Mouse (Mus musculus) kidney, postnatal 0 days (tissue): ENCODE measurements at regions not wholly inside any gene's neighbourhood (a gene's known extent, or its start where the extent isn't known, plus 50 kb on each side); places are given as distances from the start of the nearest gene placed in this dataset.
"Not testable (repeated sequence)": the region's sequence is repeated elsewhere in the genome, so short reads cannot be mapped to it uniquely, and the experiment has no call there.

ENCODE experiments used
- ATAC-seq: fragments of 200-750 bp; cut with Nextera tagmentation; replicated peaks from 2 replicates; pipeline ENCODE4 v1.8.0; 2017; ENCODE audit warnings: low read depth, moderate number of reproducible peaks, moderate TSS enrichment, moderate library complexity; ENCODE audit not compliant: low FRiP score
- DNase-seq: peaks from one replicate; pipeline ENCODE4 v3.0.0-alpha.2; 2016; ENCODE audit warnings: low spot score
- H3K27ac ChIP-seq: fragments of 300-500 bp; sonication (generic); 2 replicates; pipeline ENCODE4 v1.5.1; 2014; ENCODE audit warnings: mild to moderate bottlenecking
- H3K27me3 ChIP-seq: fragments of 300-500 bp; sonication (generic); 2 replicates; pipeline ENCODE4 v1.6.1; 2014; ENCODE audit warnings: low read length, mixed read lengths; ENCODE audit not compliant: insufficient read depth
- H3K36me3 ChIP-seq: fragments of 300-500 bp; sonication (generic); 2 replicates; pipeline ENCODE4 v1.6.1; 2014; ENCODE audit warnings: low read length, mixed read lengths; ENCODE audit not compliant: insufficient read depth
- H3K4me1 ChIP-seq: fragments of 300-500 bp; sonication (generic); replicated peaks from 2 replicates; pipeline ENCODE4 v1.6.1; 2014; ENCODE audit warnings: antibody characterized with exemption, low read length, mixed read lengths; ENCODE audit not compliant: insufficient read depth
- H3K4me2 ChIP-seq: fragments of 300-500 bp; sonication (generic); 2 replicates; pipeline ENCODE4 v1.6.1; 2014; ENCODE audit warnings: mild to moderate bottlenecking, low read length, moderate library complexity, mixed read lengths
- H3K4me3 ChIP-seq: fragments of 300-500 bp; sonication (generic); replicated peaks from 2 replicates; pipeline ENCODE4 v1.5.1; 2014; ENCODE audit warnings: low read depth, low read length
- H3K9ac ChIP-seq: fragments of 300-500 bp; sonication (generic); 2 replicates; pipeline ENCODE4 v1.6.1; 2014; ENCODE audit warnings: low read depth, low read length
- H3K9me3 ChIP-seq: fragments of 300-500 bp; sonication (generic); replicated peaks from 2 replicates; pipeline ENCODE4 v1.6.1; 2016; ENCODE audit warnings: low read length, inconsistent platforms, mixed read lengths
- CTCF ChIP-seq: IDR thresholded peaks from 2 replicates; pipeline ENCODE4 v1.5.1; 2016; ENCODE audit warnings: antibody characterized with exemption, low read depth, mild to moderate bottlenecking, moderate library complexity
- WGBS: fragments of 180-500 bp; shearing (Covaris S2); extraction: QIAGEN DNeasy Blood & Tissue Kit; methylation state at CpG from one replicate; pipeline ENCODE4 v1.1.7; 2014; 5-methylcytosine and 5-hydroxymethylcytosine counted together

DNA sequence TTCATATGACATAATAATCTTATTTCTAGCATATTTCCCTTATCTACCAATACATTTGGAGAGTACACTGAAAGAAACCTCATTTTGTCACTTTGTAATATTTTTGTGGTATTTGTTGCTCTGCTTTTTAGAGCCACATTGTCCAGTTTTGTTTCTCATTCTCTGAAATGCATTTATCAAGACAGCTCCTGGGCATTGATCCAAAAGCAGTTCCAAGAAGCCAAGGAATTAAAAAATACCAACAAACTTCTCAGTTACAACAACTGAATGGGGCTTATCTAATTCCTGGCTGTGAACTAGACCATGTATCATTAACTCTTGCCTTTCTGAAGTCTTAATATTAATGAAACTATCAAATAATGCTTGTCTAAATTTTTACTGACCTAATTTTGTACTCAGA lies 76.3 kb downstream of the Ccdc71l start:
- H3K4me1 ChIP-seq, result no peaks in the 10 kb centered on the region
- H3K27me3 ChIP-seq, result no peaks in the 10 kb centered on the region
- no peaks in the 10 kb centered on the region for H3K9me3 ChIP-seq
- H3K4me3 ChIP-seq, result no peak overlapping the region
- no peaks in the 10 kb centered on the region for H3K36me3 ChIP-seq
- DNase-seq (peak; percentile 67), ATAC-seq (no peak)
- no peak overlapping the region for H3K27ac ChIP-seq
- no peak overlapping the region for H3K9ac ChIP-seq
- no peak for TF ChIP-seq CTCF
- no peak overlapping the region for H3K4me2 ChIP-seq

DNA sequence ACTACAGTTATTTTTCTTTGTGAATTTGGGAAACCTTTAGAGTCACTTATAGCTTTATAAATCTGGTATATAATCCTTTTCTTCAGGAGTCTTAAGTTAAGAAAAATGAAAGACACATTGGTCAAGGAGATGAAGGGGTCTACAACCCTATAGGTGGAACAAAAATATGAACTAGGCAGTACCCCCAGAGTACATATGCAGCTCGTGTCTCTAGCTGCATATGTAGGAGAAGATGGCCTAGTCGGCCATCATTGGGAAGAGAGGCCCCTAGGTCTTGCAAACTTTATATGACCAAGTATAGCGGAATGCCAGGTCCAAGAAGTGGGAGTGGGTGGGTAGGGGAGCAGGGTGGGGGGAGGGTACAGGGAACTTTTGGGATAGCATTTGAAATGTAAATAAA lies 76.7 kb downstream of the Ccdc71l start:
- not testable (repeated sequence) for DNase-seq, H3K27me3 ChIP-seq, H3K9me3 ChIP-seq, ATAC-seq, H3K36me3 ChIP-seq, H3K9ac ChIP-seq, H3K4me3 ChIP-seq, H3K4me2 ChIP-seq, H3K4me1 ChIP-seq, H3K27ac ChIP-seq
- WGBS, result 84% methylated on average over 3 of the region's 3 CpGs

- DNase-seq (no peak), ATAC-seq (no peak)
- Histone ChIP-seq H3K27ac (no peak overlapping the region), H3K27me3 (no peaks in the 10 kb centered on the region), H3K4me3 (no peak overlapping the region), H3K36me3 (no peaks in the 10 kb centered on the region), H3K4me2 (no peak overlapping the region), H3K9me3 (no peaks in the 10 kb centered on the region), H3K4me1 (no peaks in the 10 kb centered on the region), H3K9ac (no peak overlapping the region)
- TF ChIP-seq CTCF, result no peak
Measured at GRCm38 (mm10) chr12:32455913-32456312, 77.4 kb downstream of the Ccdc71l start.

DNA sequence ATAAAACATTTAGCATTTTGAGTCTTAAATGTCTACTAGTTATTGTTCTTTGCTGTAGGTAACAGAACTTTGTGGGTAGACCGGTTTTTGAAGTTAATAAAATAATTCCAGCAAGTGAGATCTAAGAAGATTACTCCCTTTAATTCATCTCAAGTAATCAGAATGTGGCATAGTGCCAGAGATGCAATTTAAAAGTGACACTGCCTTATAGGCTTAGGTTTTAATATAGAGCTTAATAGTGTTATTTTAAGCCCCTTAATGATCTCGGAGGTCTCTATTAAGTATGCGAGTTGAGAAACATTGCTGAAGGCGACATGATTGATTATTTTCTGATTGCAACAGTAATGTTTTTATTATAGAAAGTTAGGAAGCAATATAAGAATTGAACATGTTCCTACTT lies 78.3 kb downstream of the Ccdc71l start:
- no peak overlapping the region for H3K27ac ChIP-seq
- no peaks in the 10 kb centered on the region for H3K4me1 ChIP-seq
- no peak overlapping the region for H3K4me3 ChIP-seq
- ATAC-seq, result no peak
- no peaks in the 10 kb centered on the region for H3K27me3 ChIP-seq
- H3K9ac ChIP-seq, result no peak overlapping the region
- H3K9me3 ChIP-seq, result no peaks in the 10 kb centered on the region
- no peak for DNase-seq
- TF ChIP-seq CTCF, result no peak
- 64% methylated on average over 4 of the region's 4 CpGs for WGBS
- no peaks in the 10 kb centered on the region for H3K36me3 ChIP-seq
- no peak overlapping the region for H3K4me2 ChIP-seq

- Histone ChIP-seq H3K9me3 (no peaks in the 10 kb centered on the region), H3K9ac (no peak overlapping the region), H3K27ac (no peak overlapping the region), H3K36me3 (no peaks in the 10 kb centered on the region), H3K4me2 (no peak overlapping the region), H3K27me3 (no peaks in the 10 kb centered on the region), H3K4me1 (no peaks in the 10 kb centered on the region), H3K4me3 (no peak overlapping the region)
- DNase-seq, result no peak
- no peak for ATAC-seq
- TF ChIP-seq CTCF, result no peak
- 82% methylated on average over 1 of the region's 1 CpGs for WGBS
Measured at GRCm38 (mm10) chr12:32458386-32458785, 79.9 kb downstream of the Ccdc71l start.

GRCm38 (mm10) chr12:32460330-32460998 lies 82.0 kb downstream of the Ccdc71l start:
- no peaks in the 10 kb centered on the region for H3K27me3 ChIP-seq
- DNase-seq (no peak), ATAC-seq (no peak)
- no peaks in the 10 kb centered on the region for H3K4me1 ChIP-seq
- H3K36me3 ChIP-seq, result no peaks in the 10 kb centered on the region
- no peak for TF ChIP-seq CTCF
- H3K9me3 ChIP-seq, result no peaks in the 10 kb centered on the region
- 78% methylated on average over 4 of the region's 4 CpGs for WGBS
- no peak overlapping the region for H3K27ac ChIP-seq
- no peak overlapping the region for H3K9ac ChIP-seq
- no peak overlapping the region for H3K4me2 ChIP-seq
- no peak overlapping the region for H3K4me3 ChIP-seq

- WGBS, result 70% methylated on average over 6 of the region's 6 CpGs
- Histone ChIP-seq H3K9me3 (no peaks in the 10 kb centered on the region), H3K4me3 (no peak overlapping the region), H3K27ac (no peak overlapping the region), H3K36me3 (no peaks in the 10 kb centered on the region), H3K27me3 (no peaks in the 10 kb centered on the region), H3K4me1 (no peaks in the 10 kb centered on the region), H3K9ac (no peak overlapping the region), H3K4me2 (no peak overlapping the region)
- DNase-seq, result no peak
- TF ChIP-seq CTCF, result no peak
- no peak for ATAC-seq
Measured at GRCm38 (mm10) chr12:32465371-32465770, 86.9 kb downstream of the Ccdc71l start.
